Mouse (Mus musculus) frontal cortex, postnatal 25 days (tissue): Measurements from ENCODE around the gene Rhoa.
A peak's percentile ranks its signal among the peaks of the same experiment; 100 is the strongest.
"Not testable (repeated sequence)": the region's sequence is repeated elsewhere in the genome, so short reads cannot be mapped to it uniquely, and the experiment has no call there.

ENCODE experiments used
- DNase-seq, 2 experiments: peaks; one replicate each; pipeline ENCODE4 v3.0.0; 2022; ENCODE audit warnings: low spot score in 2 of 2

Rhoa gene

DNA sequence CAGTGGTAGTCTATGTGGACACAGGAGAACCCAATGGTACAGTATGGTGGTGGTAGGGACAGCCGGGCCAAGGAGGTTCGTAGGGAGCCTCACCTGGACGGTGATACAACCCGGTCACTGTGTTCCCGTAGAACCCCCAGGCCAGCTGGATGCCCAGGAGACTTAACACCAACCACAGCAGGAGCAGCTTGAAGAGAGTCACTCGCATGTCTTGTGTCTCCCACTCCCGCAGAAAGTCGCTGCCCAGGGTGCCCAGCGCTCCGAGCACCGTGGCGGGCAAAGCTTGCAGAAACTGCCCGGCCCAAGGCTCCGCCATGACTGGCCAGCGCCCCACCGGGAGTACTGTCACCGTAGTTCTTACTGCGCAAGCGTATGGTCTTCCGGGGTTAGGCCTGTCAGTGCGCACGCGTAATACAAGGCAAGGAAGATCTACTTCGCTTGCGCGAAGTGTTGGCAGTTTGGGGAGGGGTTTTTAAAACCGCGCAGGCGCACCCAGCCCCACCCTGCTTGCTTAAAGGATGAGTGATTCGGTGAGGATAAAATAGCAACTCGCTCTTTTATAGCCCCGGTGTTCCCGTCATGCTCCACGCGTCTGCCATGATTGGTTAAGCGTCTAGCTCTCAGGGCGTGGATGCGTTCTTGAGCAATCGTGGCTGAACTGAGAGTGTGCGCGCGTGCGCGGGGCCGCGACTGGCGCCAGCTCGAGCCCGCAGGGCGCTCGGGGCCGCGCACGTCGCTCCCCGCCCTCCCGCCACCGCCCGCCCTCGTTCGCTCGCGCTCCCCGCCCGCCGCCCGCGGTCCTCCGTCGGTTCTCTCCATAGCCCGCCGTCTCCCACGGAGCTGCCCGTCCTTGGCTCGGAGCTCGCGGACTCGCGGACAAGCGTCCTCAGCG is at the start of gene Rhoa, which contains the start of gene Tcta:
TSS of gene Rhoa (plus strand) at position 501 of the 892 bp plus-strand sequence.
TSS of gene Tcta (minus strand) at position 532 of the 892 bp plus-strand sequence.
- DNase-seq: peak; percentile 97

DNA sequence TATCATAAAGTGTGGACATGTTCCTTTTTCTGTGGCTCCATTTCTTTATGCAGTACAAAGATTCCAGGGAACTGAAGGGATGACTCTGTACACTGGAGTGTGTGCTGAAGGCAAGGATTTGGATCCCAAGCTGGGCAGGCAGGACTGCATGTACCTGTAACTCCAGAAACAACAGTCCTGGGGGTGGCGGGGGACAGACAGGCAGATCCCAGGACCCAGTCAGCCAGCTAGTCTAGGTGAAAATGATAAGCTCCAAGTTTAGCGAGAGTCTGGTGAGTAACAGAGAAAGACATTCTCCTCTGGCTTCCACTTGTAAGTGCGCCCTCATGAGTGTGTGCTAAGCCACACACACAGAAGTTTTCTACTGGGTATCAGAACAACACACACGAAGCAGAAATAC is 45.4 kb upstream of the Rhoa start:
- DNase-seq: no peak

DNA sequence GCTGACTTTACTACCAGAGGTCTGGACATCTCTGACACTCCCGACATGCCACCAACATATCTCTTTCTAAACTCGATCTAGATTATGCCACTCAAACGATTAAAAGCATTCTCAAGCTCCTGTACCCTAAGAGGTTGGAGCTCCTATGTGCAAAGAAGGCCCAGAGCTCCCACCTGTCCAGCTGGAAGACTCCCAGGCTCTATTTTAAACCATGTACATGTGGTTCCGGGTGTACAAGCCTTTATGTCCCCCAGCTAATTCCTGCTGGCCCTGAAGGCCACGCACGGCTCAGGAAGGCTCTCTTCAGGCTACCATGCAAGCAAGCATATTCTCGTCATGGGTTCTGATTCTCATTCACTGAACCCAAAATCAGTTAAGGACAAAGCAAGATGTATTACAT is 44.1 kb upstream of the Rhoa start:
- no peak for DNase-seq

DNA sequence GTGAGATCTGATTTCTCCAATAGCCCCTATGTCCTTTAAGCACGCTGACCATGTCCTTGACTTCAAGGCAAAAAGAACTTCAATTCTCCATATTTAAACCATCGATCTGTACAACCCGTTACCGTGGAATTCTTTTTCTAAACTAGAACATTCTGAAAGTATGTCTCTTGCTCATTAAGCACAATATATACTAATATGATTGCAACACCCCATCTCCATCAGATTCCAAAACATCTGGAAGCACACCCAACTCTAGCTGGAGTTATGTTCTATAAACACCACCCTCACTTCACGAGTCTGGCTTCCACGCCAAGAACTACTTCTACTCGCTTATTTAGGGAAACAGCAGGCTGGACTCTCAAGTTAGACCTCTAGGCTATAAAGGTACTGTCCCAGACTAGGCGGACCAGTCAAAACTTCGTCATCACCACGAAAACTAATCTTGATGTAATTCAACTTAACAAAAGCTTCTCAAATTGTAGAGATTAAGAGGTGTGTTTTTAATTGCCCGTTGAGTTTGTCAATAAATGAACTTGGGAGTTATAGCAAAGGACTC is 43.4 kb upstream of the Rhoa start:
- no peak for DNase-seq

DNA sequence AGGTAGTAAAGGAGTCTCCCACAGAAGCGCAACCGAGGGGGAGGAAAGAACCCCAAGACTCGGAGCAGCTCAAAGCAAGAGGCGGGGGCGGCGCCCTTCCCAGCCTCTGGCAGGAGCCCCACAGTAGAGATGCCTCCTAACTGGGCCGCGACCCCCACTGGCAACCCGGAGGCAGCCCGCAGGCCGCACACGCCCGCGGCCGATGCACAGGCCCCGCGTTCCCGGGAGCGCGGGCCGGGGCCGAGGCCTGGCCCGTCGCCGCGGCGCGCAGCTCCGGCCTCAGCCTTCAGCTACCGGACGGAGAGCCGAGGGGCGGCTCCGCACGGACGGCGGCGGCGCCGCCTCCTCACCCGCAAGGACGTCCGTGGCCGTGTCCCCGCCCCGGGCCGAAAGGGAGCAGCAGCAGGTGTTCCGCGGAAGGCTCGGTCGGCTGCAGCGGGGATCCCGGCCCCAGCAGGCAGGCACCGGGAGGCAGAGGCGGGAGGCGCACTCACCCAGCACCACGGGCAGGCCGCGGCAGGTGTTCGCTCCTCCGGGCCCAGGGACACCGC is 42.7 kb upstream of the Rhoa start:
- peak in 1 of 2 experiments; percentile 24 for DNase-seq

DNA sequence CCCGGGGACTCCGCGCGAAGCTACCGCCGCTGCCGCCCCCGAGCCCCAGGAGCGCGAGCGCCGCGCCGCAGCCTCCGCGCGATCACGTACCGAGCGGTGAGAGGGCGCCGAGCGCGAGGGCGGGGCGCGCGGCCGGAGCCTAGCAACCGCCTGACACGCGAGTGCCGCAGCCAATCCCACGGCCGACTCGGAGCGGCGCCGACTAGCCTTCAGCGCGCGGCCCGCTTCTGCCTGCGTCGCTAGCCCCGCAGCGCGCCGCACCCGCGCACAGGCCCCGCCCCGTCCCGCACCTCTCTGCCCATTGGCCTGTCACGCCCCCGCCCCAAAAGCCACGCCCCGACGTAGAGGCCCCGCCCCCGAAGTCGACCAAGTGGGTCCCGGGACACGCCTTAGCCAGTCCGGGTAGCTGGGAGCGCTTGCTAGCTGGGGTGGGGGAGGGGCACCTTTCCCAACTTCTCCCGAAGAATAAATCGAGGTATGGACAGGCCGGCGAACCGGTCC is 42.2 kb upstream of the Rhoa start, which contains the start of gene Dag1:
TSS of gene Dag1 (minus strand) at position 269 of the 501 bp plus-strand sequence.
- DNase-seq: peak; percentile 94 to 97

DNA sequence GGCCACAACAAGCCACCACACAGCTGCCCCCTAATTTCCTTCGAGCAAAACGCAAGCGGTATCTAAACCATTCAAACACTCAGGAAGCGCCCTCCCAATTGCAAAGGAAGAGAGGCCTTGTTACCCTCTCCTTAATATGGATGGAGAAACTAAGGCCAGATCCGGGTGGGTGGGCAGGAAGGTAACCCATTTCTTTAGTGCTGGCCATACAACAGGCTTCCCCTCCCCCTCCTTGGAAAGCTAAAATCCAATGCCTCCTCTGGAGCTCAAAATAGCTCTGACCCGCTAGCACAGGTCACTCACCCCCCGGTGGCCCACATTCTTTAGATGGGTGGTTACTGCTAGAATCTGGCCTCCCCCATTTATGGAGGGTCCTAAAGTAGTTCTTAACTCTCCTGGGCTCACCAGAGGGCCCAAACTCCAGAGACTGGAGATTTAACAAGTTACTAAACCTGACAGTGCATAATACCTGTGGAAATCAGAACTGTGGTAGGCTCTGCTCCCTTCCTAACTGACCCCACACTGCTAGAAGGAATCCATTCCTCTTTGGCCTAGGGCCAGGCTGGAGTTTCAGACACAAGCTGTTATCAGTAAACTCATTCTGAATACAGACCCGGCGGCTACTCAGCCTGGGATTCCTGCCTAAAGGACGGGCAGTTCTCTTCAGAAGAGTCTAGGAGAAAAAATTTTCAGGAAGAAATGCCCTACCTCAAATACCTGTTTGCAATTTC is 41.6 kb upstream of the Rhoa start:
- DNase-seq: no peak

DNA sequence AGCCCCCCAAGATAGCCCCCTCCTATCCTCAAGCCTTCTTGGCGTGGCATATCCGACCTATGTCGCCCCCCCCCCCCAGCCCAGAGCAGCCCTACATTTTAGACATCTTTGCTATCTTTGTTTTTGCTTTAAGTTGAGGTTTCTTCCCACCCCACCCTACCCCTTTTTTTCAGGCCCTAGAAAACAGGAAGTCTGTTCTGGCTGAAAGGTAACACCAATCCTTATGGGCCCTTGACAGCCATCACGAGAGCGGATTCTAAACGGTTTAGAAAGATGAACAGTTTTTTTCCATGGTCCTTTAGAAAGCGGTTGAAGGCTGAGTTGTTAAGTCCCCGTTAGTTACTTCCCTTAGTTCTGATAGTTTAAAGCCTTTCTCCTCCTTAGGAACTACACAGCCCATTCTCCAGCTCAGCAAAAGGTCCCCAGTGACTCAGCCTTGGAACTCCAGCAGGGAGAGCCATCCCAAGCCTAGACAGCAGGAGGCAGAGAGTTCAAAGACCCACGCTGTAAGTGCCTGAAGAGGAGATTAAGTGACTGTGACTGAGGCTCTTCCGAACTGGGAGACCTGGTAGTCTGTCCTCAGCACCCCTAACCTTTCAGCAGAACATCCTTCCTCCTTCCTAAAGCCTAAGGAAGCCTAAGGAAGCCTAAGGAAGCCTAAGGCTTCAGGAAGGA is 39.5 kb upstream of the Rhoa start:
- no peak for DNase-seq

DNA sequence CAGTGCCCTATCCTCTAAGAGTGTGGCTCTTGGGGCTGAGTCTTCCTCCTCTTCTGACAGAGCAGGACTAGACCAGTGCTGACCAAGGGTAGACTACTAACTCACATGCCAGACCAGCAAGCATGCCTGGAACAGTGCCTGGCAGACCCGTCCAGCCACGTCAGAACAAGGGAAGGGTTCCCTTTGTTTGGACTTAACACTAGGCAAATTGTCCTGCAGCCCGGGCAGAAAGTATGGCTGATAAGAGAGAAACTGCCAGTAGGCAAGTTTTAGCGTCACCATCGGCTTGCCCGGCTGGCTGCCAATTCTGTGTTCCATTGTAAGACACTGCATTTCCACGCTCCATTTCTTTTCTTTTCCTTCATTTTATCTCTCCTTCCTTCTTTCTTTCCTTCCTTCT is 38.2 kb upstream of the Rhoa start:
- DNase-seq: no peak

DNA sequence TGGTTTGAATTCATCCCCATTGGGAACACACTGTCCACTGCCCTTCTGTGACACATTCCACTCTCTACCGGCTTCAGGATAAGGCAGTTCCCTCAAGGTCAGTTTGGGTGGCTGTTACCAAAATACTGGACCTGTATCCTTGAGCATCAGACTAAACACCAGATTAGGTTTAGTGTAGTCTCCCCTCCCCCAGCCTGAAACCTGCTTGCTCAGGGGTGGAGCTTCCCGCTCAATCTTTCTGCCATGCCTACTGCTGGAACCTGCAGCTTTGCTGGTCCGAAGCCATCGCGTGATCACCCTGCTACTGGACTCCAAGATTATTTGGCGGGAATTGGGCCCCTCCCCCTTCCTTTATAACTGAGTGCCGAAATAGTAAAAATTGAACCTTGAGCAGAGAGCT is 37.2 kb upstream of the Rhoa start:
- DNase-seq: not testable (repeated sequence)

DNA sequence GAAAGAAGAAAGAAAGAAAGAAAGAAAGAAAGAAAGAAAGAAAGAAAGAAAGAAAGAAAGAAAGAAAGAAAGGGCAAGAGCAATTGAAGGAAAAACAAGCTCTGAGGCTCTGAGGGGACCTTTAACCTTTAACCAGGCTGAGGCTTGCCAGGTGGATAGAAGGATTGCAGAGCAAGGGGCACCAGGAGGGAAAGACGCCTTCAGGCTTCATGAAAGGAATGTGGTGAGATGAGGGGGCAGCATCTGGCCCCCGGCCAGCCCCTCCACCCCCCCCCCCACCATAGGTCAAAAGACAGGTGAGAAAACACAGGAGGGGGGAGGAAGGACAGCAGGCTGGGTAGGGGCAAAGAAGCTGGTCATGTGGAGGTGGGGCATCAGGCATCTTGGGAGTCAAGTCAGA is 34.0 kb upstream of the Rhoa start:
- DNase-seq: no peak

DNA sequence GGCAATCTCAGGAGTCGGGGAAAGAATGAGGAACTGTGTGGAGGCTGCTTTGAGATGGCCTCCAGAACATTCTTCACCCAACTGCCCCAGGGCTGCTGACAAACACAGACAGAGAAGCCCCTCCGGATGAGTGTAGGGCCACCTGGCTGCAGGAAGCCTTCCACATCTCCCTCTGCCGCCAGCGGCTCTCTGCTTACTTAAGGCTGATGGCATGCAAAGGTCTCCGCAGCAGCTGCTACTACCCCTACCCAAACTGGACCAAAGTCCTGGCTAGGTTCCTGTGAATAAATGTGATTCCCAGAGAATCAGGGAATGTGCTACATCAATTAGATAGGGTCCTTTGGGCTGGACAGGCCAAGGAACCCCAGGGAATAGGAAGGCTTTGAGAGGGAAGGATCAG is 33.2 kb upstream of the Rhoa start:
- DNase-seq: no peak

DNA sequence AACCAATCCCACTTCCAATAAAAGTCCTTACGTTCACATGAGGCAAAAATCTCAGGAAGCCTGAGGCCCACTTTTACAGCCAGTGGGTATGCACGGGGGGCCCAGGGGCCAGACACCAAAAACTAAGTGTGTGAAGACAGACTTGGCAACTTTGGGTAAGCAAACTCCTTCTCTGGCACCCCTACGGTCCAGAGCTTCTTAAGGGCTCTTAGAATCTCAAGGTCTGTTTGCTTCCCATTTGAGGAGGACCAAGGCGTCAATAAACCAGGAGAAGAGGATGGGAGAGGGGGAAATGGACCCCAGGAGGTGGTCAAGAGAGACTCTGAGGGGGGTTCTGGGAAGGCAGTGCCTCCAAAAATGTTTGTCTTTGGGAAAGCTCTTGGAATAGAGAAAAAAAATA is 32.4 kb upstream of the Rhoa start:
- DNase-seq: no peak

DNA sequence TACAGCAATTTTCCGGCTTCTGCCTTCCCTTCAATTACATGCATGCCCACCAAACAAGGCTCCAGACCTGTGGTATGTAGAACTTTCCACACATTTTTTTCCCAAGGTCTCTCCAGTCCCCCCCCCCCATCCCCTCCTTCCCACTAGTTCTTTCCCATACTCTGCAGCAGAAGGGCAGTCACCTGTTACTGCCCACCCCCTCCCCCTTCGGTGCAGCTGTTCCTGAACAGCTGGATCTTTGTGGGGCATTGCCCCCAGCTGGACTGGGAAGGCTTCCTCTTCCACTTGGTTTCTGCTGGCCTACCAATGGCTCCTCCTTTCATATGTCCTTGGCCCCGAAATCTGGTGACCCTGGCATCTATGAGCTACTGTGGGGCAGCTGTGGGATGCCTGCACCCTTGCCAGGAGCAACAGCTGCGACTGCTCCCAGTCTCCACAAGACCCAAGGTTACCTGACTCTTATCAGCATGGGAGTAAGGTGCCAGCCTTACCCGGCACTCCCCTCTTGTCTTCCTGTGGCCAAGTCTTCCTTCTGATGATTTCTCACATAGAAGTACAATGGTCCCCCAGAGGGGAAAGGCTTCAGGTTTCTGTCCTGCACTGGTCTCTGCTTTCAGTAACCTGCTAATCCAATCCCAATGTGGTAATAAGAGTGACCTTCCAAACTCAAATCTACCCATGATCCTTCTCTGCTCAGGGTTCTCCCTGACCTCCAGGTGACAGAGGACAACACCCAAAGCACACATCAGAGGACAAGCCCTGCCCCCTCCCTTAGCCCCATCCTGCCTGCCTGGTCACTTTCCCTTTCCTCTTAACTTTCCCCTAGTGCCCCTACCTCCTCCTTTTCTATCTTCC is 31.2 kb upstream of the Rhoa start:
- DNase-seq: no peak

DNA sequence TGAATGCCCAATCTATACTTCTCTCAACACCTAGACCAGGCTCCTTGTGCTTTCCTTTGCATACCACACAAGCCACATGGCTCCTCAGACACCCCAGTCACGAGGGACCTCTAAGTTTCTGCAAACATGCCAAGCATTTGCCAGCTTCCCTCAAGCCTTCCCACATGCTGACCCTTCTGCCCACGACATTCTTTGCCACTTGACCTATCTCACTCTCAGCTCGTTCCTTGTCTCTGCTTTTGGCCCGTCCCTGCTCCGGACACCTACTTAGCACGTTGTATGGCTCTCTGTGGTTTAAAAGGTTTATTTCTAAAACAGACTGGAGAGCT is 30.6 kb upstream of the Rhoa start:
- DNase-seq: no peak

DNA sequence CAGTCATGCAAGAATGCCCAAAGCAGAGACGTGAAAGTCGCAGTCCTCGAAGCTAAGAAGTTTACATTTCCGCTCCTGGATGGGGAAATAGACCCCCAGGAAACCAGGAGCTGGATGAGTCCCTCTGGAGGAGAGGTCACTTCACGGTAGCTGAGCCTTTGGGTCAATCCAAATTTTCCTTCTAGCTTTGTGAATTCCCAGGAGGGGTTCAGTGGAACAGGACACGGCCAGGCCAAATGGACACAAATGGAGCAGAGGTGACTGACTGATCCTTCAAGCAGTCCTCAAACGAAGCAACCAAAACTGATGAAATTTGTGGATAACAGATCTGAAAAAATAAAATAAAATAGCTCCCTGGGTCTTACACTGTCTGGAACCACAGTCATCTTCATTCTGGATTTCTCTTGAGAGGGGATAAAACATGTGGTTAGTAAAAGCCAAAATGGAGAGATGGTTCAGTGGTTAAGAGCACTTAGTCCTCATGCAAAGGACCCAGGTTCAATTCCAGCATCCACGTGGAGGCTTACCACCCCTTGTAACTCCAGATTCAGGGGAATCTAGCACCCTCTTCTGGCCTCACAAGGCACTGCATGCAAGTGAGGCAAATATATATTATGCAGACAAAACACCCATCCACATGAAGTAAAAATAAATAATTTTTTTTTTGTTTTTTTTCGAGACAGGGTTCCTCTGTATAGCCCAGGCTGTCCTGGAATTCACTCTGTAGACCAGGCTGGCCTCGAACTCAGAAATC is 27.1 kb upstream of the Rhoa start:
- no peak for DNase-seq

DNA sequence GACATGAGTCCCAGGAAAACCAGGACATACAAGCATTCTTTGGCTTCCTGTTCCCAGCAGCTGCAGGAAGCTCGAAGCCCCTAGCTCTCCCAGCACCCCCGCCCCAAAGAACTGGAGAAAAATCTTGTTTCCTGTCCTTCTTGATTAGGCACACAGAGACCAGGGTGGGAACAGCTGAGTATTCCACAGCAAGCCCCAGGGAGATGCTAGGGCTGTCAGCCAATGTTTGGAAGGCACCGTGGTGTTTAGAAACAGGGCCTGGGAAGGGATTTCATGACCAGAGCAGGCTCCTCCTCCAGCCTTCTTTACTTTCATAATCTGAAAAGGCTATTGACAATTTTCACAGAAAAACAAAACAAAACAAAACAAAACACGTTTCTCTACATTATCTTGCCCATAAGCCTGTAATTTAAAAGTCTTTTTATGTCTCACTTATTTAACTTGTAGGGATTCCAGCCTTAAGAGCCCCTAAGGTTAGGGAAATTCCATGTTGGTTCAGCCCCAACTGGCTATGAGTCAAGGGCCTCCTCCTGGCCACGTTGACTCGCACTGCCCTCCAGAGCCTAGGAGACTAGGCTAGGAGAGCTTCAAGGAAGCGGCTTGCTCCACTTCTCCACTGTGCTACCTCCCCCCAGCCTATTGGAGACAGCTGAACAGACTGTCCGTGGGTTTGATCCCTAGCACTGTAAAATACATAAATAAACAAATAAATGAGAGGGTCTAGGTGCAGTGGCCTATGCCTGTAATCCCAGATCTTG is 25.7 kb upstream of the Rhoa start:
- DNase-seq: no peak

DNA sequence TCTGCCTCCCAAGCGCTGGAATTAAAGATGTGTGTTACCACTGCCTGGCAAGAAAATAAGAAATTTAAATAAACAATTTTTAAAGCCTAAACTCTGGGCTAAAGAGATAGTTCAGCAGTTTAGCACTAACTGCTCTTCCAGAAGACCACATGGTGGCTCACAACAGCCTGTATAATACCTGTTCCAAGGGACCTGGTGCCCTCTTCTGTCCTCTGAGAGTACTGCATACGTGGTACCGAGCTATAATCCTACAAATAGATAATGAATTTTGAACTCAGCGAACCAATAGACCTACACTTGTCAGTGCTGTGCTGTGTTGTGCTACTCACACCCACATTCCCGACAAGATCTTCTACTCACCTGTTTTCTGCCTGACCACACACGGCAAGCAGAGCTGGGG is 21.5 kb upstream of the Rhoa start:
- peak; percentile 47 to 50 for DNase-seq
